Mouse (Mus musculus) layer of hippocampus, postnatal 10 days (tissue): ENCODE measurements around the gene Ltb. TPM values are rescaled to one million over a fixed set of nuclear protein-coding genes. Genes with fewer than 3 reads are reported as not detected.

Source experiments
- DNase-seq, 2 experiments: peaks; one replicate each; pipeline ENCODE4 v3.0.0; 2021; ENCODE audit warnings: low spot score in 2 of 2
- total RNA-seq, 2 experiments: library from RNA; stranded (reverse); gene quantifications; 2 replicates each; pipeline ENCODE4 v1.2.3; 2021

Ltb gene
- total RNA-seq, 2 experiments from 2014 or later: 0.74 to 1.2 TPM

DNA sequence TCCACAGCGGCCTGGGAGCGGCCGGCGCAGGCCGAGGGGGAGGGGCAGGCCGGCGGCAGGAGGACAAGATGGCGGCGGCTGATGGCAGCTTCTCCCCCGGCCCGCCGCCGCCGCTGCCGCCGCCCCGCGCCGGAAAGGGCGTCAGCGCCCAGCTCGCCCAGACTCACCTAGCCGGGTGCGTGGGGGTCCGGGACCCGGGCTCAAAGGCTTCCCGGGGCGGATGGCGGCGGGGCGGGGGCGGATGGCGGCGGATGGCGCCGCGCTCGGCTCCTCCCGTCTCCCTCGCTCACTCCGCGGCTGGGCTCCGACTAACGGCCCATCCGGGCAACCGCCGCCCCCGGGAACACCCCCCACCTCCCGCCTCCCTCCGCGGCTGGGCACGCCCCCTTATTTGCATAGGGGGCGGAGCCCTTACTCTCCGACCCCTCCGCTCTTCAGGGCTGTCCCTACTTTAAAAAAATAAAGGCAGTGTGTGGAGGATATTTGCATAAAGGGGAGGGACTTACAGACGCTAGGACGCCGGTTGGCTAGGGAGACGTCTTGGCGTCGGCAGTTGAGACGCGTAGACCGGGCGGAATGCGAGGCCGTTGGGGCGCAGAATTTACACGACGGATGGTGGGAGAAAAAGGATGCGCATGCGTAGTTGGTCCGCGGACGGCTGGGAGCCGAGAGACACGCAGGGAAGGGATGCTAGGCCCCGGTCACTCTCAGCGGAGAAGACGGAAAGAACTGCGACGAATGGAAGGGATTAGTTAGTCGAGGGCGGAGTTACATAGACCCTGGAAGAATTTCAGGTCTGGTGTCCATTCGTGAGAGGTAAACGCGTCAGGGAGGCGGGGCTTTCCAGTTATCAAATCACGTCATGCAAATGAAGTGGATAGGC is 29.4 kb upstream of the Ltb start, which contains the start of gene Prrc2a:
Prrc2a (minus strand) TSS at position 330 of the 883 bp plus-strand sequence.
- DNase-seq: peak; percentile 99

DNA sequence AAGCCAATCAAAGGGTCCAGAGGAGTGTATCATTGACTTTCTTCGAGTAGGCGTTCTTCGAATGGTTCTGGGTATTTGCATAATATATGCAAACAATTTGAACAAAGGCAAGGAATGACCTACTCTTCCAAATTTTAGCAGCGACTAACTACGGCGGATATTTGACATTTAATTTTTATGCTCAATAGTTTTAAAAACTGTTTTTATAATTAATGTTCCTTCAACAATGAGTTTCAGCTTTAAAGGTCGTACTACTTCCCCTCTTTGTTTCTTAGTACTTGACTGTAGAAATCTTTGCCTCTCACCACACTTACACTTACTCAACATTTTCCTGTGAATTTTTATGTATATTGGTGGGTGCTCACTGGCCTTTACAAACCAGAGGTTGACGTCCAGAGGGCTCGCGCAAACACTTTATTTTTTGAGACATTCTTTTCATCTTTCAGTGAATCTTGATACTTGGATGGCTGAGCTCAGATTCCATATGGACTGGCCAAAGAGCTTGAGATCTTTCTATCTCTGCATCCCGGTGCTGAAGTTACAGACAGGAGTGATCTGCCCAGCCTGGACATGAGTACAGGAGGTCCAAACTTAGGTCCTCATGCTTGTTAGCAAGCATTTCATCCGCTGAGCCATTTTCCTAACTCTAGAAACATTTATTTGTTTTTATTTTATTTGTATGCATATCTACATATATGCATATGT is 28.6 kb upstream of the Ltb start:
- peak in 1 of 2 experiments; percentile 14 for DNase-seq

DNA sequence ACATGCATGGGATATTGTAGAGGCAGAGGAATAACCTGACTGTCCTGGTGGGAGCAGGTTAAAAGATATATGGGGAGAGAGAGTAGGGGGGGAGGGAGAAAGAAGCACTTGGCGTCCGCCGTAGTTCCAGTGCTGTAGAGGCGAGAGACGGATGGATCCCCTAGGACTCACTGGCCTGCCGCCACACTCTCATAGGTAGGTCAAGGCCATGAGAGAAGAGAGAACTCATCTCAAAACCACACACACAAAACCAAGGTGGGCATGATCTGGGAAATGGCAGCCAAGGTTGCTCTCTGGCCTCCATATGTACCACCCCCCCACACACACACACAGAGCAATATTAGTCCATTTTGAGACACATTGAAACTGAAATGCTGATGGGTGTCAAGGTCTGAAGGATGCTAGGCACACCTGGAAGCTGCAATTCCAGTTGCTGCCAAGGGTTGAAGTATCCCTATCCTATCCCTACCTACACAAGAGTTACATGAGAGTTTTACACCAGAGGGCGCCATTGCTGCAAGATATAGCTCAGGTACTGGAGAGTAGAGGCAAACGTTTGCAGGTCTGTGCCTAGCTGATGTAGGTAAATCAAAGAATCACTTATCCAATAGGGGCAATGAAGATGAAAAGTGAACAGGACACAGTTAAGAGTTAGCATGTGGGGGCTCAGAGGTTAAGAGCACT is 27.7 kb upstream of the Ltb start:
- peak; percentile 60 to 69 for DNase-seq

DNA sequence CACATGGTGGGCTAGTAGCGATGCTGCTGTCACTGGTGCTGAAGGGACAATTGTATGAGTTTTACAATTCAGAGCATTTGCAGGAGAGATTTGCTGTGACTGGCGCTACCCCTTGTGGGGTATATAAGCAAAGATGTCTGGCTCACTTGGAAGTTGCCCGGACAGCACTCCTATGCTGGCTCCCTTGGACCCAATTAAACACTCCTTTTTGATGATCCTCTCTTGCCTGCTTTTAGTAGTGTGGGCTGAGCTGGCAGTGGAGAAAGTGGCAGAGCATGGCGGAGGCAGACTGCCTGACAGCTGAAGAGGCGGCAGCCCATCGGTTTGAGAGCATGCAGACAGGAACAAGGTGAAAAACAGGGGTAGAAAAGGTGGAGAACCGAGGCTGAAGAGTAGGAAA is 26.4 kb upstream of the Ltb start:
- DNase-seq: peak in 1 of 2 experiments; percentile 16

DNA sequence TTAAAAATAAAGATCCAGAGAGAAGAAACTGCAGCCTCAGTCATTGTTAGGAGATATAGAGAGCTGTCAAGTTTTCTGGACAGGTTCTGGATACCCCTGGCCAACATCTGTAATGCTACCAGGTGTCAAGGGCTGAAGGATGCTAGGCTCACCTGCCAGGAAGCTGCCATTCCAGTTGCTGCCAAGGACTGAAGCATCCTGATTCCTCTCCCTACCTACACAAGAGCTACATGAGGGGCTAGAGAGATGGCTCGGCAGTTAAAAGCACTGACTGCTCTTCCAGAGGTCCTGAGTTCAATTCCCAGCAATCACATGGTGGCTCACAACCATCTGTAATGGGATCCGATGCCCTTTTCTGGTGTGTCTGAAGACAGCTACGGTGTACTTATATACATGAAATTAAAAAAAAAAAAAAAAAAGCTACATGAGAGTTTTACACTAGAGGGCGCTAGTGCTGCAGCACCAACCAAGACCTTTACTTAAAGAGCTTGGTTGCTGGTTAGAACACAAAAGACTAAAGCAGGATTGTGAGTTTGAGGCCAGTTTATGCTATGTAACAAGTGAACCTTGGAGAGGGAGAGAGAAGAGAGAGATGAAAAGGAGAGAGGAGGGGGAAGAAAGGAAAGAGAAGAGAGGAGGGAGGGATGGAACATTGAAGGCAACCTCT is 25.6 kb upstream of the Ltb start:
- peak; percentile 14 to 29 for DNase-seq

DNA sequence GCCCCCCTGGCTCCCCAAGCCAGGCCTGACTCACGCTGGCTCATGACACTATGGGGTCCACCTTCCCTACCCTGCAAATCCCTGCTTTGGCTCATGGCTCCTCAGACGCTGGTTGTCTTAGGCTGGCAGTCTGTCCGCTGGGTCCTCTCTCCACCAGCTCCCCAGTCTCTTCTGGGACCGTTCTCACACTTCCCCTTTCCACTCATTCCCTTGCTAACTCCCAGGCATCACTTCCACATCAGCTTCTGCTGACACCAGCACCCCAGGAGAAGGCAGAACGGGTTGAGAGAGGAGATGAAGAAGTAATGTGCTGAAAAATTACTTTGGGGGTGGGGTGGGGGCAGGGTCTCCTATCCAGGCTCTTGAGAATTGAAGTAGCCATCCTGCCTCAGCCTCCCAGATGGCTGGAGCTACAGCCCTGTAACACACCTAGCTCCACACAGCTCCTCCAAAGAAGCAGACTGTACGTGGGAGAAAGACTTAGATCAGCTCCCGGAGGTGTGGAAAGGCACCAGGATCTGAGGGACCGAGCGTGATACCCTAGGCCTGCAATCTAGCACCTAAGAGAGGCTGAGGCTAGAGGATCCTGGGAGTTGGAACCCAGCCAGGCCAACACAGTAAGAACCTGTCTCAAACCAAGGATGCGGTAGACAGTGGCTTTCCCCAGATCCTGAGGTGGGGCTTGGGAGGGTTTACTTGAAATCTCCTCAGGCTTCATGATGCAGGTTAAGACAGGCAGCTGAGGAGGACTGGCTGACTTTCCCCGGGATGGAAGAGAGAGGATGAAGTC is 21.6 kb upstream of the Ltb start:
- peak in 1 of 2 experiments; percentile 24 for DNase-seq

DNA sequence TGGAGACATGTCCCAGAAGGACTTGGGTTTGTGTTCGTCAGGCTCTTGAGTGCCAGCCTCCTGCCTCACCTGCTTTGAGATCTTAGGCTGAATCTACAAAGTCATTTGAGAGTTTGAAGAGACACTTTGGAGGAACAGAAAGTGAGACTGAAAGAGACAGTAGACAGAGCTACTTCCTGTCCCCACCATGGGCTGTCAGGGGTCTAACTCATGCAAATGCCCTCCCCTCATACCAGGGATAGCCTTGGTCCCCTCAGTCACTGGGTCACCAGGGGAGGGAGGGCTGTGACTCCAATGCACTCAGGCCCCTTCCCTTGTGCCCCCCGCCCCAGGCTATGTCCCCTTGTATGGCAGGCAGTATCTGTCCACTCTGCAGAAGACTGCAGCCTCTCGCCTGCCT is 20.9 kb upstream of the Ltb start:
- DNase-seq: no peak

DNA sequence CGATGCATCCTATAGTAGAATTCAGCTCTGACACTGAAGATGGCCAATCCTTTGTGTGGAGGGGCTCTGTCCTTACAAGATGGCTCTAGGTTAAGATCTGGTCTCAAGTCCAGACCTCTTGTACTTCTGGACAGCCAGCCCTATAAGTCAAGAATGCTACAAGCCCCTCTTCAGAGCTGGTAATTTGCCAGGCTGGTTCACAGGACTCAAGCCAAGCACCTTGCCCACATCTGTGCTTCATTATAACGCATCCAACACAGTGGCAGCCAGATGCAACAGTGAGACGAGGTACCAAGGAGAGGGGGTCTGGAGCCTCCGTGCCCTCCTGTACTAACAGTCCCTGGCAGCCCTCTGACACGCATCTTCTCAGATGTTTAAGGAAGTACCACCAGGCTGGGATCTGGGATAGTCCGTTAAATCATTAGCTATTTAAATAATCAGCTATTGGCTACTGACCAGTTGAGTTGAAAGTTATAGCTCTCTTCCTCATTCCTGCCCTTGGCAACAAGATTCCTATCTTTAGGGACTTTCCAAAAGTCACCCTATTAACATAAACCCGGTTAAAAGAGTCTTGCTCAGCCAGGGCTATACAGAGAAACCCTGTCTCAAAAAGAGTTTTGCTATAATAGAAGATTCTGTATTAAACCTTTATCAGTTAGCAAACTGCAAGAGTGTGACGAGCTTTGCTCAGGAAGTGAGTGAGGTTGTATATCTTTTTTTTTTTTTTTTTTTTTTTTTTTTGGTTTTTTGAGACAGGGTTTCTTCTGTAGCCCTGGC is 19.9 kb upstream of the Ltb start:
- no peak for DNase-seq

DNA sequence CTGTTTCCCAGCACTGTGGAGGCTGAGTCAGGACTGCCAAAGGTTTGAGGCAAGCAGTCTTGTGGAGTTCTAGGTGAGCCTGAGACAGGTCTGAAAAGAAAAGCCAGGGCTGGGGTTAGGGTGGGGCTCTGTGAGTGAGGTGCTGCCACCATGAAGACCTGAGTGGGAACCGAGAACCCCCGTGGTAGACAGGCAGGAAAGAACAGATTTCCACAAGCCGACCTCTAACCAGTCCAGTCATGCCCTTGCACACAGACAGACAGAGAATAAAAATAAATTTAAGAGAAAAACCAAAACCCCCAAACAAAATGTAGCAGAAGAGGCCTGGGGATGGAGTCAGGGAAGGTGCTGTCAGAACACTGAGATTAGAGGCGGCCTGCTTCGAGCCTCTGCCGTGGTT is 18.9 kb upstream of the Ltb start:
- DNase-seq: no peak

DNA sequence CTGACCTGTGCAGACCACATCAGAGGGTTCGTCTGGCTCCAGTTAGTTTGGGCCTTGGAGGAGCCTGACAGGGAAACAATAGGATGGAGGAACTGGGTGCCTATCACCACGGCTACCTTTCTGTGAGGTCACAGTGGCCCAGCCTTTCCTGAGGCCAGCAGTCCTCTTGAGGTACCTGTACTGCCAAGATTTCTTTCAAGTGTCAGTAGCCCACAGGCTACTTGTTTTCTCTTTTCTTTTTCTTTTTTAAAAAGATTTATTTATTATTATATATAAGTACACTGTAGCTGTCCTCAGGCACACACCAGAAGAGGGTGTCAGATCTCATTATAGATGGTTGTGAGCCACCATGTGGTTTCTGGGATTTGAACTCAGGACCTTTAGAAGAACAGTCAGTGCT is 18.3 kb upstream of the Ltb start, which contains the start of gene Aif1:
Aif1 (minus strand) TSS at position 101 of the 400 bp plus-strand sequence.
- no peak for DNase-seq

DNA sequence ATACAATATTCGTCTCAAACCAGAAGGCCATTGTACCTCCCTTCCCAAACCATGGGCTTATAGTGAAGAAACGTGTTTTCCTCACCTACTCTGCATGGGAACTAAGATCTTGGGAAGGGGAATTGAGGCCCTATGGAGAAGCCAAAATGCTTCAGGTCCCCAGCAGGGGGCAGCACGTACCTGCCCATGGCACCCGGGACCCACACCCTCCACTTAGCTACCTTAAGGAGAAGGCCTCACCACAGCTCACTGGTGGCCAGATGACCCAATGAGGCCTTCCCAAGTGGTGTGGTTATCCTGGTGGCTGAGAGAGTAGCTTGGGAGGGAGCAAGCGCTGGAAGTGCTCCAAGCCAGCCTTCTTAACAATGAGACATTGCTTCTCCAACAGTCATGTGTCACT is 15.7 kb upstream of the Ltb start:
- peak; percentile 62 to 69 for DNase-seq

DNA sequence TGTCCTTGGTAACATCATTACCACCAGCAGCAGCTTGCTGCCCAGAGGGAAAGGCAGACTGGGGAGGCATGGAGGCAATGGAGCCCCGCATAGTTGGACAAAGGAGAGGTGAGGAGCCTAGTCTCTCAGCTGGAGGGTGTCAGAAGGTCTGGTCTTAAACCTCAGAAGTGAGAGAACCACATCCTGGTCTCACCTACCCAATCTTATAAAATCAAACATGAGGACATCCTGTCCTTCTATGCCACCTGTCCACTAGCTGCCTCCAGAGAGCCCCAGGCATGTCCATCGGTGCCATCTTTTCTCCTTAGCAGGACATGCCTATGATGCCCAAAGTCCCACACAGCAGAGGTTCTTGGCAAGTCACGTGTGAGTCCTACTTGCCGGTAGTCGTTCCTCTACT is 14.1 kb upstream of the Ltb start:
- no peak for DNase-seq

DNA sequence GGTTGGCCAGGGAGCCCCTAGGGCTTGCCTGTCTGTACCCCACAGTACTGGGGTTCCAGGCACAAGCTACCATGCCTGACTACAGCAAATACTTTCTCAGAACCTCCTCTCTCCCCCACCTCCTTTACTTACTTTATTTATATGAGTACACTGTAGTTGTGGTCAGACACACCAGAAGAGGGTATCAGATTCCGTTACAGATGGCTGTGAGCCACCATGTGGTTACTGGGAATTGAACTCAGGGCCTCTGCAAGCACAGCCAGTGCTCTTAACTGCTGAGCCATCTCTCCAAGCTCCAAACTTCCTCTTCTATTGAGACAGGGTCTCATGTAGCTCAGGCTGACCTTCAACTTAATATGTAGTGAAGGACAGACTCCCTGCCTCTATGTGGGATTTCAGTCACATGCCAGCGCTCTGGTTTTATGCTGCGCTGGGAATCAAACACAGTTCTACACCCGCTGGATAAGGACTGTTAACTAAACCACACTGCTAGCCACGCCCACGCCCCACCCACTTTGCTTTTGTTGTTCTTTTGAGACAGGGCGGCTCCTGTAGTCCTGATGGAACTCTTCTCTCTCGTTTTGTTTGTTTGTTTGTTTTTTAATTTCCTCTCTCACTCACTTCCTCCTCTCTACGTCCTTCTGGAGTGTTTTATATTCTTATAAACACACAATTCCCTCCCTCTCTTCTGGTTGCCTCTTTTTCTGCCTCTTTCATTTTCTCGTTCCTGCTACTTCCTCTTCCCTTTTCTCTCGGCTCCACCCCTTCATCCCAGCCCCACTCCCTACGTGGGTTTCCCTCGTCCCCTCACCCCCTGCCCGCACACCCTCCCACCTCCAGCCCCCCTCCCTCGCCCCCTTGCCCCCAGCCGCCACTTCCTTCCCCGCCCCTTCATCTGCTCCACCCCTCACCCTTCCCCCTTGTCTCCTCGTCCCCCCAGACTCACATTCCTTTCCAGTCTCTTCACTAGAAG is 8.3 kb upstream of the Ltb start:
- DNase-seq: no peak

DNA sequence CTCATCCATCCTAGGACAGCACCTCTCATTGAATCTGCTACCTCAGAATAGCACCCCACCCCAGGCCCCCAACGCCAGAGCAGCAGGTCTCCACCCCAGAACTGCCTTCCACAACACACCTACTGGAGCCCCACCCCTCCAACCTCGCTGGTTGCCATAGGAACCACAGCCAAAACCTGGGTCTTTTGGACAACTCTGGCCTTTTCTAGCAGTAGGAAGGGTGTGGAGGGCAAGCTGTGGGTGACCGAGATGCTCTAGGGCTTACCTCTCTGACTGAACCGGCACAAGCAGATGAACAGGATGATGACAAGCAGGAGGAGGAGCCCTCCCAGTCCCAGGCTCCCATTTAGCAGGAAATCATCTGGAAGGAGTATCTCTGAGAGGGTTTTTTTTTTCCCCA is 7.6 kb upstream of the Ltb start:
- DNase-seq: no peak

DNA sequence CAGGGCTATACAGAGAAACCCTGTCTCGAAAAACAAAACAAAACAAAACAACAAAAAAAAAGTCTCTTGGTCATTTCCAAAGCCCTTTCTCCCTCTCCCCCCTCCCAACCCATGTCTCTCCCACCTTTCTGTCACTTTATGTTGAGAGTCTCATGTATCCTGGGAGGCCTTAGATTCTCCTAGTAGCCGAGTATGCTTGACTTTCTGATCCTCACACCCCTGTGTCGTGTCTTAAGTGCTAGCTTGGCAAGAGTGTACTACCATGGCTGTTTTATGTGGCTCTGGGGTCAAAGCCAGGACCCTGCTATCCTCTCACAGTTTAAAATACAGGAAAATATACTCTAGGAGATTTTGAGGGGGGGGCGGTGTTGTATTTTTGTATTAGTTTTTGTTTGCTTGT is 6.9 kb upstream of the Ltb start:
- DNase-seq: no peak

DNA sequence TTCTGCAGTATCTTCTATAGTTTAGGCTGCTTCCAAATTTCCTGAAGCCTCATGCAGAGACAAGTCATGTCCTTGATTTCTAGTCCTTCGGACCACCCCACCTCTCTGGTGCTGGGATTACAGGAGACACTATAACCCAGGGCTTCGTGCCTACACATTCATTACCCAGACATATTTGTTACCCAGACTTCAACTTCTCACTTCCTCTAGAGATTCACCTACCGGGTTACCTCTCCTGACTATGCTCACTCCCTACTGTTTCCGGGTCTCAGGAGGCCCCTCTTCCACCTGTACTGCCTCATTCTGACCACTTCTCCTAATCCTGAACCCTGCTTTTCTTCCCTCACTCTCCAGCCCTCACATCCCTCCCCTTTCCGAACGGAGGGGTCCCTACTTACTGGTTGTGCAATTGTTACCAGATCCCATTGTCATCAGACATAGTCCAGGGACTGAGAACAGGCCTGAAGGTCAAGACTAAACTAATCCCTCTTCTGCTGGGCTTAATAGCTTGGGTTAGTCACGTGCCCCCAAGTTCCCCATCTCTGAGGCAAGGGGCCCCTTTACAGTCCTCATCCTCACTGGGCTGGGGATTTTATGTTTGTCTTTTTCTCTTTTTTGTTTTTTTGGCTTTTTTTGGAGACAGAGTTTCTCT is 6.2 kb upstream of the Ltb start, which contains the start of gene Lst1:
Lst1 (minus strand) TSS at position 481 of the 652 bp plus-strand sequence.
- no peak for DNase-seq

DNA sequence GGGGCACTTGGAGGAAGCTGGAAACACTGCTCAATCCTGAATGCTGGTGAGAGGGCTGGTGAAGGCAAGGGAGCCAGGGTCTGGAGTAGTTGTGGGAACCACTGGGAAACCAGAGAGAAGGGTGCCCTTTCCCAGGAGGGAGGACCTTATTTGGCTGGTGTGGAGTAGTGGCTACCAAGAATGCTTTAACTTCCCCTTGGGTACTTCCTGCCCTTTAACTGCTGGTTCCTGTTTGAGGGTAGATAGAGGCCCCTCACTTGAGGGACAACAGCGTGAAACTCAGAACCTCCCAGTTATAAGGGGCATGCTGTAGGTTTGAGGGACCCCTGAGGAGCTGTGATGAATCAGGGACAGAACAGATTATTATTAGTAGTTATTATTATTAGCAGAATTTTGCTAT is 5.1 kb upstream of the Ltb start:
- DNase-seq: no peak

DNA sequence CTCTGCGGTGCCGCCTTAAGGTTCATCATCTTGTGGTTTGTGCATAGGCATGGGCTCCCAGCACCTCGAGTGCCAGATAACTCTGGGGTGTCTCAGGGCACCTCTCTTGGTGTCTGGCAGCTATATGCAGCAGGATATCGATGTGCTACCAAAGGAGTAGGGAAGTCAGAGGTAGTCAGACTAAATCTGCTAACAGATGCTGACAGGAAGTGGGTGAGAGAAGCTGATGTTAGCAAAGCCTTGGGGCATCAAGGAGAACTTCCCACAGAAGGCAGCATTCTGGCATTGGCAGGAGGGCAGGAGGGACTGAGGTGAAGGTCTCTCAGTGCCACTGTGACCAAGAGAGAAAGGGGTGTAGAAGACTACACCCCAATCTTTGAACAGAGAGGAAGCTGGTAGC is 4.1 kb upstream of the Ltb start:
- no peak for DNase-seq
